Mouse (Mus musculus) embryonic facial prominence, embryonic 14.5 days (tissue): ENCODE results near the gene Dhx57. TPM values are rescaled to one million over a fixed set of nuclear protein-coding genes. Genes with fewer than 3 reads are reported as not detected.
A peak's percentile ranks its signal among the peaks of the same experiment; 100 is the strongest.
"Not testable (repeated sequence)": the region's sequence is repeated elsewhere in the genome, so short reads cannot be mapped to it uniquely, and the experiment has no call there.

Experiments
- ATAC-seq: fragments of 200-750 bp; cut with Nextera tagmentation; 2 replicates; pipeline ENCODE4 v1.8.0; 2017; ENCODE audit warnings: low read depth, moderate number of reproducible peaks, moderate TSS enrichment
- DNase-seq: peaks from one replicate; pipeline ENCODE4 v3.0.0-alpha.2; 2015; ENCODE audit warnings: low spot score
- H3K27ac ChIP-seq: fragments of 300-500 bp; sonication (generic); replicated peaks from 2 replicates; pipeline ENCODE4 v1.5.1; 2014; ENCODE audit warnings: low read depth, mild to moderate bottlenecking, low read length, moderate library complexity
- H3K27me3 ChIP-seq: fragments of 300-500 bp; sonication (generic); replicated peaks from 2 replicates; pipeline ENCODE4 v1.6.1; 2014; ENCODE audit warnings: low read length; ENCODE audit not compliant: control insufficient read depth, insufficient read depth
- H3K36me3 ChIP-seq: fragments of 300-500 bp; sonication (generic); 2 replicates; pipeline ENCODE4 v1.6.1; 2014; ENCODE audit warnings: low read length, mixed read lengths; ENCODE audit not compliant: control insufficient read depth, insufficient read depth
- H3K4me1 ChIP-seq: fragments of 300-500 bp; sonication (generic); 2 replicates; pipeline ENCODE4 v1.6.1; 2014; ENCODE audit warnings: antibody characterized with exemption, low read length; ENCODE audit not compliant: control insufficient read depth, insufficient read depth
- H3K4me2 ChIP-seq: fragments of 300-500 bp; sonication (generic); 2 replicates; pipeline ENCODE4 v1.6.1; 2014; ENCODE audit warnings: low read depth, mild to moderate bottlenecking, low read length, moderate library complexity, mixed read lengths
- H3K4me3 ChIP-seq: fragments of 300-500 bp; sonication (generic); 2 replicates; pipeline ENCODE4 v1.5.1; 2014; ENCODE audit warnings: low read depth, mild to moderate bottlenecking, low read length
- H3K9ac ChIP-seq: fragments of 300-500 bp; sonication (generic); 2 replicates; pipeline ENCODE4 v1.6.1; 2014; ENCODE audit warnings: low read depth, mild to moderate bottlenecking, low read length, moderate library complexity, mixed read lengths
- H3K9me3 ChIP-seq: fragments of 300-500 bp; sonication (generic); 2 replicates; pipeline ENCODE4 v1.6.1; 2016; ENCODE audit warnings: low read length; ENCODE audit not compliant: control insufficient read depth
- WGBS: fragments of 180-500 bp; shearing (Covaris S2); extraction: QIAGEN DNeasy Blood & Tissue Kit; methylation state at CpG from one replicate; pipeline ENCODE4 v1.1.7; 2014; 5-methylcytosine and 5-hydroxymethylcytosine counted together
- polyA plus RNA-seq: library from polyadenylated mRNA; unstranded; fragments of >200 nt; fragmentation: Nextera tagmentation; extraction: Ambion mirVana; gene quantifications from 2 replicates; pipeline ENCODE4 v1.2.1, GENCODE M21; 2014

Dhx57 gene
- polyA plus RNA-seq, 1 experiment from 2014 or later: 19.5 TPM

DNA sequence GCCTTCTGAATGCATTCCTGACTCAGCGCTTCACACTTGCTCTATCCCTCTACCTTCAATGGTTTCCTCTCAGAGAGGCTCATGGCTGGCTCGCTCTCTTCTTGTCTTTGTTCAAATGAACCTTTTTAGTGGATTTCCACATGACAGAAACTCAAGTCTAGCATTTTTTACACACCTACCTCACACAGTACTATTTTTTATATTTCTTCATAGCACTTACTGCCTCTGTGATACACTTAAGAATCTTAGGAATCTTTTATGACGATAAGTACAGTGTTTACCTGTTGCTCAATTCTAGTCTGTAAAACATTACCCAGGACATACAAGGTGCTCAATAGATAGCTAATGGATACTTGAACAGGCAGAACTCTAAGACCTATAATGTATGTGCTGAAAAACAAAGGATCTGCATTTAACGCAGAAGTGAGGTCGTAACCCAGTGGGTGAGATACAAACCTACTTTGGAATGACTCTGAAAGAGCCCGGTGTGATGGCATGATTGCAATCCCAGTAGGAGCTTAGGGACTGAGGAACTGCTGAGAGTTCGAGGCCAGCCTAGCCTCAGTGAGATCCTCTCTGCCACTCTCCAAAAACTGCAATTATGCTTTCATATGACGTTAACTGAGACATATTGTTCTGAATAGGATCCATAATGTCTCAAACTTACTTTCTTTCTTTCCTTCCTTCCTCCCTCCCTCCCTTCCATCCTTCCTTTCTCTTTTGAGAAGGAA is 10.8 kb downstream of the Dhx57 start:
- ATAC-seq: no peak

DNA sequence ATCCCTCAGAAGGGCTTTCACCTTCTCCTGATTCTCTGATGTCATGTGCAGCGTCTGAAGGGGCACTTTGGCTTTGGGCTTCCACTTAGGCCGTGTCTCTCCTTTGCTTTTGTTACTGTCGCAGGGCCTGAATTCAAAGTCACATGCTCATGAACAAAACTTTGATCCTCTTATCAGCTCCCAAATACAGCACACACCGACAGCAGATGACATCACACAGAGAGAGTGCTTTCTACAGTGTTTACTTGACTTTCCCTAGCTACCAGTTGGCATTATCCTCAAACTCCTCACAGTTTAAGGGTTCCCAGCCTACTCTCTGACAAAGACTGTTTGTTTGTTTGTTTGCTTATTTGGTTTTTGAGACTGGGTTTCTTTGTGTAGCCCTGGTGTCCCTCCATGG is 12.0 kb downstream of the Dhx57 start:
- Histone ChIP-seq H3K27ac (no peak overlapping the region), H3K9ac (no peak overlapping the region), H3K27me3 (no peaks in the 10 kb centered on the region), H3K4me3 (no peak overlapping the region), H3K36me3 (peaks cover 80% of the 10 kb centered on the region), H3K4me1 (no peaks in the 10 kb centered on the region), H3K4me2 (no peak overlapping the region), H3K9me3 (no peaks in the 10 kb centered on the region)
- ATAC-seq (no peak), DNase-seq (no peak)
- WGBS: 89% methylated on average over 4 of the region's 4 CpGs

More for the DNA sequence above, 10.8 kb downstream of the Dhx57 start:
- Histone ChIP-seq H3K4me1 (no peaks in the 10 kb centered on the region), H3K27me3 (no peaks in the 10 kb centered on the region), H3K4me2 (no peak overlapping the region), H3K36me3 (peaks cover 67% of the 10 kb centered on the region), H3K9ac (no peak overlapping the region), H3K9me3 (no peaks in the 10 kb centered on the region), H3K27ac (no peak overlapping the region), H3K4me3 (no peak overlapping the region)
- DNase-seq: no peak
- WGBS: 89% methylated on average over 8 of the region's 8 CpGs

- H3K27ac ChIP-seq, ATAC-seq, DNase-seq, H3K4me1 ChIP-seq, H3K4me2 ChIP-seq, H3K4me3 ChIP-seq, H3K9ac ChIP-seq, H3K9me3 ChIP-seq, H3K27me3 ChIP-seq: not testable (repeated sequence)
- H3K36me3 ChIP-seq: peaks cover 96% of the 10 kb centered on the region
- WGBS: 96% methylated on average over 7 of the region's 7 CpGs
Observed at GRCm38 (mm10) chr17:80270622-80271021, 19.7 kb downstream of the Dhx57 start.

GRCm38 (mm10) chr17:80268151-80268550 is 22.1 kb downstream of the Dhx57 start:
- no peaks in the 10 kb centered on the region for H3K9me3 ChIP-seq
- DNase-seq (no peak), ATAC-seq (no peak)
- peaks cover 95% of the 10 kb centered on the region for H3K36me3 ChIP-seq
- WGBS: 96% methylated on average over 3 of the region's 3 CpGs
- H3K27me3 ChIP-seq: no peaks in the 10 kb centered on the region
- no peak overlapping the region for H3K4me3 ChIP-seq
- no peaks in the 10 kb centered on the region for H3K4me1 ChIP-seq
- no peak overlapping the region for H3K4me2 ChIP-seq
- no peak overlapping the region for H3K27ac ChIP-seq
- no peak overlapping the region for H3K9ac ChIP-seq

GRCm38 (mm10) chr17:80267065-80267464 is 23.2 kb downstream of the Dhx57 start:
- ATAC-seq (no peak), DNase-seq (no peak)
- peaks cover 94% of the 10 kb centered on the region for H3K36me3 ChIP-seq
- H3K4me2 ChIP-seq: no peak overlapping the region
- 94% methylated on average over 4 of the region's 4 CpGs for WGBS
- no peak overlapping the region for H3K9ac ChIP-seq
- no peaks in the 10 kb centered on the region for H3K4me1 ChIP-seq
- no peaks in the 10 kb centered on the region for H3K27me3 ChIP-seq
- H3K4me3 ChIP-seq: no peak overlapping the region
- H3K27ac ChIP-seq: no peak overlapping the region
- no peaks in the 10 kb centered on the region for H3K9me3 ChIP-seq

GRCm38 (mm10) chr17:80255208-80255607 is 35.1 kb downstream of the Dhx57 start:
- peak; percentile 90 for ATAC-seq
- H3K4me2 ChIP-seq: no peak overlapping the region
- H3K36me3 ChIP-seq: peaks cover 96% of the 10 kb centered on the region
- H3K9me3 ChIP-seq: no peaks in the 10 kb centered on the region
- H3K27me3 ChIP-seq: no peaks in the 10 kb centered on the region
- H3K4me1 ChIP-seq: no peaks in the 10 kb centered on the region
- DNase-seq: peak; percentile 68
- H3K27ac ChIP-seq: no peak overlapping the region
- 52% methylated on average over 13 of the region's 13 CpGs for WGBS
- H3K9ac ChIP-seq: no peak overlapping the region
- H3K4me3 ChIP-seq: no peak overlapping the region

GRCm38 (mm10) chr17:80254421-80254820 is 35.9 kb downstream of the Dhx57 start:
- no peak overlapping the region for H3K9ac ChIP-seq
- H3K36me3 ChIP-seq: peaks cover 97% of the 10 kb centered on the region
- ATAC-seq (no peak), DNase-seq (no peak)
- no peaks in the 10 kb centered on the region for H3K27me3 ChIP-seq
- WGBS: 95% methylated on average over 5 of the region's 5 CpGs
- no peak overlapping the region for H3K27ac ChIP-seq
- H3K4me2 ChIP-seq: no peak overlapping the region
- no peaks in the 10 kb centered on the region for H3K9me3 ChIP-seq
- H3K4me1 ChIP-seq: no peaks in the 10 kb centered on the region
- H3K4me3 ChIP-seq: no peak overlapping the region

GRCm38 (mm10) chr17:80252757-80253525 is 37.3 kb downstream of the Dhx57 start:
- Histone ChIP-seq H3K4me1 (no peaks in the 10 kb centered on the region), H3K36me3 (peaks cover 95% of the 10 kb centered on the region), H3K9ac (no peak overlapping the region), H3K4me2 (no peak overlapping the region), H3K27ac (no peak overlapping the region), H3K4me3 (no peak overlapping the region), H3K27me3 (no peaks in the 10 kb centered on the region), H3K9me3 (no peaks in the 10 kb centered on the region)
- DNase-seq (no peak), ATAC-seq (no peak)
- 95% methylated on average over 10 of the region's 13 CpGs for WGBS
